Mouse (Mus musculus) left cerebral cortex, adult 9 months (tissue): ENCODE results near the gene Ctbp1.

Experiments used
- DNase-seq, 2 experiments: peaks; one replicate each; pipeline ENCODE4 v3.0.0; 2022; ENCODE audit warnings: low spot score in 2 of 2

Gene Ctbp1

DNA sequence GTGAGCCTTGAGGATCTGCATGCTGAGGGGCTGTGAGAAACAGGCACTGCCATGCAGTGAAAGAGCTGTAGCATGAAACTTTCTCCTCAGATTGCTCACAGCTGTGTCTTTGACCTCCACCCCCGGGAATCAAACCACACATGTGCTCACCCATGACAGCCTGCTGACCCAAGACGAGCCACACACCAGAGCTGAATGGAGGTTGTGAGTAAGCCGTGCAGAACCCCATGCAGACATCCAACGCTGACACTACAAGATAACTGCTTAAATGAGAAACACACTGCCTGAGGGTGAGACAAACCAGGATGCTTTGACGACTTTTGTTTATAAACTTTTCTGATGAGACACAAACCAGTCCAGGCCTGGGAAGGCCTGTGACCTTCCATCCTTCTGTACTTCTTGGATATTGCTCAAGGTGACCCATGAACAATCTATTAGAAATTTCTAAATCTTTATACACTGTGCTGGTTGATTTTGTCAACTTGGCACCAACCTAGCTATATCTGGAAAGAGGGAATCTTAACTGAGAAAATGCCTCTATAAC, 30.3 kb downstream of the Ctbp1 start:
- DNase-seq = no peak

DNA sequence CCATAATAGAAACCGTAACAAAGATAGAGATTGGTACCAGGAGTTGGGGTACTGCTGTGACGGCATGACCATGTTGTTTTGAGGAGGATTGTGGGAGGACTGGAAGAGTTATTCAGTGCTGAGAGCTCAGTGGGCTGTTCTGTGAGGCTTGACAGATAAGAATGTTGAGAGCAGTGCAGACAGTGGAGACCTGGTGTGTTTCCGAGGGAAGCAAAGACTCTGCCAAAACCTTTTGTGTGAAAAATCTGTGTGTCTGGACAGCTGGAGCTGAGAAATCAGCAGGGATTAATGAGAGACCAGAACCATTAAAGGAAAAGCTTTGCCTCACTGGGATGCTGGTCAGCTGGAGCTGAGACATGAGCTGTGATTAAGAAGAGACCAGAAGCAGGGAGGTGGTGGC, 34.9 kb downstream of the Ctbp1 start:
- no peak for DNase-seq

DNA sequence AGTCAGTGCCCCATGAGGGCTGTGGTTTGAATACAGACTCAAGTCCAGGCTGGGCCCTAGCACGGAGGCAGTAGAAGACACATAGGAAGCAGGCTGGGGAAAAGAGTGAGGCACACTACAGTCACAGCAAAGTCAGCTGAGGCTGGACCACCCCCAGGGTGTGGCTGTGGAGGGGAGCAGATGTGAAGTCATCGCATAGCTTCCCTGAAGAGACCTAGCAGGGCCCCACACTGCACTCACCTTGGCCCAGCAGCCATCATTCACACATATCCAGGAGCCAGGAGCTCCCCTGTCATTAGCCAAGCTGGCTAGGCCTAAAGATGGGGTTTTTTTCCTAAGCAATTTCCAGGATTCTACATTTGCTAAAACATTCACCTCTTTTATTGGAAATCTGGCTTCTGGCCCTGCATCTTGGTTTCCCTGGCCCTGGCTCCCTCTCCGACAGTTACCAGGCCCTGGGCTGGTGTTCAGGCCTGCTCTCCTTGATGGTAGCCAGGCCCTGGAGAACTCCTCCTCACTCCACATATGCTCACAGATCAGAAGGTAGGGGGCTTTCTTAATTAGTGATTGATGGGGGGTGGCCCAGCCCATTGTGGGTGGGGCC, 35.6 kb downstream of the Ctbp1 start:
- DNase-seq = no peak

- DNase-seq = no peak
These were observed 36.5 kb downstream of the Ctbp1 start for GRCm38 (mm10) chr5:33238256-33238645.

- DNase-seq = no peak
These were observed 37.1 kb downstream of the Ctbp1 start for GRCm38 (mm10) chr5:33237600-33238255.

DNA sequence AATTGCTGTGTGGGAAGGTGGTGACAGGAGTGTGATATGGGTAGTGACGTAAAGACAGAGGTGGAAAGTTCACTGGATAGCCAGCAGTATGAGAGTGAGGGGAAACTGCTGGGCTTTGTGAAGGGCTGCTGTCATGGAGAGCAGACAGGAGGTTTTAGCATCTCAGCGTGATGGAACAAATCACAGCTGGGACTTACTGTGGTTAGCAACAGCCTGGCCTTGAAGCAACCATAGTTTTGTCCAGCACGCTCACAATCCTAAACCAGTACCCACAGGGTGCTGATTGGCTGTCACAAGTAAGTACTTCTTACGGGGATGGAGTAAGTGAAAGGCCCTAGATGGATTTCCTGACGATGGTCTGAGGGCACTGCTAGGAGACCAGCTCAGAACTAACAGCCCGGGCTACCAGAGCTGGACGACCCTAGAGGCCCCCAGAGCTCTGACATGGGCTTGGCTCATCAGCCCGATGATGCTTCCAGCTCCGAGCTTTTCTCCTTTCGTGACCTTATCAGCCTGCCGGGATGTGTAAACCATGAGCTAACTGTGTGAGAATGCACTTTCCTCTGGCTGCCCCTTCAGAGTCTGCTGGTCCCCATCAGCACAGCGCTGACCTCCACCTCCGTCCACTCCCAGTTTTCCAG, 40.3 kb downstream of the Ctbp1 start:
- no peak for DNase-seq

DNA sequence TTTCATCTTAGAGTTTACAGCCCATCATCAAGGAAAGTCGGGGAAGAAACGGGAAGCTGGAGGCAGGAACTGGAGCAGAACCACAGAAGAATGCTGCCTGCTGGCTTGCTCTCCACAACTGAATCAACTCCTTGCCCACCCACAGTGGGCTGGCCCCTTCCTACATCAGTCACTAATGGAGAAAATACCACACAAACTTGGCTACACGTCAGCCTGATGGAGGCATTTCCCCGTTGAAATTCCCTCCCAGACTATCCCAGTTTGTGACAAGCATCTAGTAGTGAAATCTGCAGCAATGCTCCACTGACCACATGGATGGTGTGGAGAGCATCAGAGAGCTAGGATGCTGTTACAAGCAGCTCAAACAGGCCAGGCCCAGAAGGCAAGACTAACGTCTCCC, 42.0 kb downstream of the Ctbp1 start:
- DNase-seq = no peak

GRCm38 (mm10) chr5:33230285-33230684, 44.5 kb downstream of the Ctbp1 start:
- DNase-seq = no peak

DNA sequence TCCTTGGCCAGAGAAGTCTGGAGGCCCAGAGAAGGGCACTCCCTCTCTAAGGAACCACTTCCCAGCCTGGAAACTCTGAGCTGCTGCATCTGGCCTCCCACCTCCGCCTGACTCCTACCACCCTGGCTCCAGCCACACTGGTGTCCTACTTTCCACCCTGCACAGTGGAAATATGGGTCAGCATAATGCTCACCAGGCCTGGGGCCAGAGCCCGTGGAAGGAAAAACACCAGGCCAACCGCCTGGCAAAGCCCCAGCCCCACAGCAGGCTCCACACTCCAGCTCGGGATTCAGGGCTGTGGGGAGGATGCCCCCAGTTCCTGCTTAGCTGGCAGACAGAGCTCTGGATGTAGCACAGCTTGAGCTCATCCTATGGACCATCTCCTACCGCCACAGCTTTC, 46.4 kb downstream of the Ctbp1 start:
- DNase-seq = peak; percentile 22 to 59

DNA sequence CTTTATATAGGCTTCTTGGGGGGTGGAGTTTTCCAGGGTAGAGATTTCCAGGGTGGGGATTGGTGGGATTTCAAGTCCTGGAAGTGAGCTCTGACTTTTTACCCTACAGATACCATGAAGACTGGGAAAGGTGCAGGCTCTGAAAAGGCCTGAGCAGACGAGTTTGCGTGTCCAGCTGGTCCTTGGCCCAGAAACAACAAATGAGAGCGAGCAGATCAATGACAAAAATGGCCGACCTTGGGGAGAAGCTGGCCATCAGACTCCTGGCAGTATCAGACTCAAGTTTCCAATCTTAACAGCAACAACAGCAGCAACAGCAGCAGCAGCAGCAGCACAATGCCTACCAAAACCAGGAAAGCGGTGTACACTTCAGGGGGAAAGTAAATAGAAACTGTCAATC, 49.1 kb downstream of the Ctbp1 start:
- DNase-seq = no peak

DNA sequence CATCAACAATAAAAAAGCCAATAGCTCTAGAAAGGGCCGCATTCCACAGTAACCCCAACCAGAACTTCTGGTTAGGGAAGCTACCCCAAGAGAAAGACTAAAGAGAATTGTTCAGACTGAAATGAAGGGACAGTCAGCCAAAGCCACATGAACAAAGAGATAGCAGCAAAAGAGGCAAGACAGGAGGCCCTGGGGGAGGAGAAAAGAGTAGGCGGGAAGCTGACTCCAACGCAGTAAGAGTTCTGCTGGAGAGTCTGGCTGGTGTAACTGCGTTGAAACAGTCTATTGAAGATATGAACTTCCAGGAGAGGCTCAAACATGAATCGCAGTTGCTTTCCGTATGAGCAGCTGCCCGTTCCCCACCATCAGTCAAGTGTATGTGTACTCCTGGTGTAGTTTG, 50.3 kb downstream of the Ctbp1 start:
- no peak for DNase-seq

GRCm38 (mm10) chr5:33222841-33223744, 51.7 kb downstream of the Ctbp1 start:
- DNase-seq = no peak

DNA sequence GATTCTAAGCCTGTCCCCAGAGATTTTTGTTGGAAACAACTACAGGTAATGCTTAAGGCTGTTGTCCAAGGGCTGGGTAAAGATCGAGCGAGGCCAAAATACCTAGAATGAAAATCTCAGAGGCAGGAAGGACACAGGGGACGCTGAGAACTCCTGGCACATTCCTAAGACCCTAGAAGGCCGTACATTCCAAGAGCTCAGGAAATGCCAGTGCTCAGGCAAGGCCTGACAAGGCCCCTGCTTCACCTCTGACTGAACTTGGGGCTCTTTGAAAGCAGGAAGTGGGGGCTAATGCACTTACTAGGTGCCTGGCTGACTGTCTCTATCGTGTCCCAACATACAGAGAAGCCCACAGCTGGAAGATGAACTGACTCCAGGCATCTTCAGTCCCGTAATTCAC, 52.4 kb downstream of the Ctbp1 start:
- DNase-seq = no peak

DNA sequence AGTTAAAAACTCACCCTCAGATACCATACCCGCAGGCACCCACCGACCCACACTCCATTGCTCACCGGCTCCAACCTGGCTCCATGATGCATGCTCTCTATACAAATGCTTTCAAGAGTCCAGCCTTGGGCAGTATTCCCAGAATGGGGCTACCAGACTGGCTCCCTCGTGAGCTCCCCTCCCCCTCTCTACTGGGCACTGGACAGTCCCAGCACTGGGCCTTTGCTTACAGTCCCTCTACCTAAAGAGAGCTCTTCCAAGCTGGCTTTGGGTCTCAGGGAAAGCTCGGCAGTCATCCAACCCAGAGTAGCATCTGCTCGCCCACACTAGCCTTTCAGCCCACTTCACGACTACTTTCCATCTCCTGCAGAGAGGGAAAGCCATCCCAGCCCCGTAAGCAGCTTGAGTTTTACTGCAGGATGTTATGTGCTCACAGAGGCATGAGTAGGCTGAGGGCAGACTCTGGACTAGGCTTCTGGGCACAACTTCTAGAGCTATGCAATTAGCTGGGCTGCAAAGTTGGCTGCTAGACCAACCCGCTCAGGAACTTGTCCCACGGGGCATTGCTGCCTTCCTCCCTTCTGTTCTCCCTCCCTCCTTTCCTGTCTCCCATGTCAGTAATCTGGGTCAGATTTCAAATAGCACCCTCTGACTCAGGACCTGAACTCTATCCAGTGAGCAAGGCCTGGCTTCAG, 54.3 kb downstream of the Ctbp1 start:
- DNase-seq = peak; percentile 18 to 70

- no peak for DNase-seq
These were observed 55.0 kb downstream of the Ctbp1 start for GRCm38 (mm10) chr5:33219831-33220230.

GRCm38 (mm10) chr5:33218746-33219449, 55.9 kb downstream of the Ctbp1 start:
- DNase-seq = no peak

- no peak for DNase-seq
These were observed 56.7 kb downstream of the Ctbp1 start, which contains the start of gene Spon2 for GRCm38 (mm10) chr5:33218081-33218480. TSS of gene Spon2 (minus strand) at chr5:33218455.

DNA sequence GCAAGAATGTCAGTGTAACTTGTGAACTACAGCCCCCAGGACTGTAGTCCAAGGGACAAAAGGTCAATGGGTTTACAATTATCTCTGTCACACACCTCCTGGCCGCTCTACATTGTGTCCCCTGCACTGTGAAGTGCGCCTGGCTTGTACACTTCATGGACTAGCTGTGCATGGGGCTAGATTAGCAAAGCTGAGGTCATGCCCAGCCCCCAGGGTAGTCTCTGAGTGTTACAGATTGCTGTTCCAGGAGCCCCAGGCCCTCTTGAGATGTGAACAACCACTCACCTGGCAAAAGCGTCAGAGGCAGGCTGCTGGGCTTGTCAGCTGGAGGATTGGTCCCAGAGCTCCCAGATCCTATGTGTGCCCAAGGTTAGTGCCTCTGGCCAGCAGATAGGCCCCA, 57.1 kb downstream of the Ctbp1 start:
- no peak for DNase-seq

DNA sequence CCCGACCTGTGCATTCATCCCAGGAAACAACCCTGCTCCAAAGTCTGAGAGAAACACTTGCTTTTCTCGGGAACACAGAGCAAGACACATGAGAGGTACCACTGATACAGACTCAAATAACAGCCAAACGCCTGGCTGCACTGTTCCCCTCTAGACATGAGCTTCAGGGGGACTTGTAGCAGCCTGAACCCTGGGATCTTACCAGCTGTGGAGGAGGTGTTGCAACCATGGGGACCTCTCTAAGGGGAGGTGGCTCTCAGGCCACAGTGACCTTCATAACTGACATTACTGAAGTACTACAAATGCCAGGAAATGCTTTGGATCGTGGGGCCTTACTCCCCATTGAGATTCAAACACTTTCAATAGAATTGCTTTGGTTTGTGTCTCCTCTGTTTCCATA, 60.1 kb downstream of the Ctbp1 start:
- DNase-seq = no peak

DNA sequence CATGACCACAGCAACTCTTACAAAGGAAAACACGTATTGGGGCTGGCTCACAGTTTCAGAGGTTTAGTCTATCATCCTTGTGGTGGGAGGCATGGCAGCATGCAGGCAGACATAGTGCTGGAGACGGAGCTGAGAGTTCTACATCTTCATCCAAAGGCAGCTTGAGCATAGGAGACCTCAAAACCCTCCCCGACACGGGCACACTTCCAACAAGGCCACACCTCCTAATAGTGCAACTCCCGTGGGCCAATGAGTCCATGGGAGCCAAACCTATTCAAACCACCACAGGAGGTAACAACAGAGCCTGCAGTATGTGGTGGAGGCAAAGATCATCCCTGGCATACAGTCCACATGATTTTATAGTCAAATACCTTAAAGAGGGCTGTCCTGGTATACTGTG, 63.5 kb downstream of the Ctbp1 start:
- no peak for DNase-seq

GRCm38 (mm10) chr5:33210515-33210914, 64.3 kb downstream of the Ctbp1 start:
- DNase-seq = no peak
